Mouse (Mus musculus): Measurements from ENCODE around the gene Zfp318. TPM values are rescaled to one million over a fixed set of nuclear protein-coding genes. Genes with fewer than 3 reads are reported as not detected.

Zfp318 gene
- polyA plus RNA-seq, 1 experiment from 2014 or later: 18.6 TPM

DNA sequence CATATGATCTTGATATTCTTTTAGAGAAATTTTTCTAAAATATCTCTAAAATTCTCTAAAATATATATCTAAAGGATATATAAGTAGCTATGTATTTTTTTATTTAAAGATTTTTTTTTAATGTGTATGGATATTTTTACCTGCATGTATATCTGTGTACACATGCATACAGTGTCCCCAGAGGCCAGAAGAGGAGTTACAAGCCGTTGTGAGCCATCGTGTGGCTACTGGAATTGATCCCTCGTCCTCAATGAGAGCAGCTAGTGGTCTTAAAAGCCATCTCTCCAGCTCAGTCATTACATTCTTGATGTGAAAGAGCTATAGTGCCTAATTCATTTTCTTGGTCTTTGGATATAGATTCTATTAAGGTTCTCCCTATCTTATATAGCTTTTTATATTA is 24.9 kb downstream of the Zfp318 start:
- in situ Hi-C loops (cut with MboI; ENCODE audit: low pct_unique_long_range_greater_than_20kb): no loop called here
- TF ChIP-seq CTCF (IDR thresholded peaks at IDR 0.05): peak; percentile 66
- CTCF ChIA-PET: interaction anchor here (0.7 to 1.9 kb wide), 4 partner anchors 10 to 160 kb away, joined by 3 to 9 read pairs (median 6); partner anchors contain the start of genes Polr1c and Yipf3
- POLR2A ChIA-PET: interaction anchor here (0.6 to 0.7 kb wide), 2 partner anchors 9 to 235 kb away, joined by 3 to 5 read pairs; no protein-coding TSS in a partner anchor
- DNase-seq (ENCODE audit: low read depth, low spot score): no peak
- no peaks in the 10 kb centered on the region for H3K27me3 ChIP-seq
- no peak for ATAC-seq

GRCm38 (mm10) chr17:46418628-46419027 is 35.1 kb downstream of the Zfp318 start:
- CTCF ChIA-PET: interaction anchor here (1.0 to 1.3 kb wide), 2 partner anchors 11 to 173 kb away, joined by 3 read pairs; no protein-coding TSS in a partner anchor
- POLR2A ChIA-PET: no interaction called here
- no peak for DNase-seq (ENCODE audit: low read depth, low spot score)
- no peak for TF ChIP-seq CTCF (IDR thresholded peaks at IDR 0.05)
- ATAC-seq: no peak
- in situ Hi-C loops (cut with MboI; ENCODE audit: low pct_unique_long_range_greater_than_20kb): no loop called here
- no peaks in the 10 kb centered on the region for H3K27me3 ChIP-seq

DNA sequence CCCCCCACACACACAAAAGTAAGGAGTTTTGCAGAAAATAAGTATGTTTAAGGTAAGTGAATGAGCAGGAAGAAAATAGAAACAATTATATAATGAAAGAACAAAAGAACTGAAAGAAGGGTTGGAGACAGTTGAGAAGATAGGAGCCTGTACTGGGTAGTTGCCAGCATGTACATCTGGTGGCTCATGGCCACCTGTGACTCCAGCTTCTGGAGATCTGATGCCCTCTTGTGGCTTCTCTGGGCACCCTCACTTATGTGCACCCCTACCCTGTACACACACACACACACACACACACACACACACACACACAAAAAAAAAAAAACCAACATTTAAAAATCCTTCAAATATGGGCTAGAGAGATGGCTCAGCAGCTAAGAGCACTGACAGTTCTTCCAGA is 36.2 kb downstream of the Zfp318 start:
- H3K27me3 ChIP-seq: no peaks in the 10 kb centered on the region
- POLR2A ChIA-PET: interaction anchor here (0.6 kb wide), 1 partner anchor 24 kb away, joined by 3 read pairs; no protein-coding TSS in a partner anchor
- in situ Hi-C loops (cut with MboI; ENCODE audit: low pct_unique_long_range_greater_than_20kb): no loop called here
- ATAC-seq: no peak
- CTCF ChIA-PET: interaction anchor here (1.3 kb wide), 1 partner anchor 174 kb away, joined by 3 read pairs; no protein-coding TSS in a partner anchor
- no peak for DNase-seq (ENCODE audit: low read depth, low spot score)
- TF ChIP-seq CTCF (IDR thresholded peaks at IDR 0.05): no peak

GRCm38 (mm10) chr17:46426496-46426895 is 43.0 kb downstream of the Zfp318 start:
- no peak for DNase-seq (ENCODE audit: low read depth, low spot score)
- ATAC-seq: no peak
- ChIA-PET CTCF (interaction anchor here (1.3 kb wide), 1 partner anchor 10 kb away, joined by 4 read pairs; no protein-coding TSS in a partner anchor), POLR2A (no interaction called here)
- H3K27me3 ChIP-seq: no peaks in the 10 kb centered on the region
- no peak for TF ChIP-seq CTCF (IDR thresholded peaks at IDR 0.05)
- in situ Hi-C loops (cut with MboI; ENCODE audit: low pct_unique_long_range_greater_than_20kb): no loop called here

DNA sequence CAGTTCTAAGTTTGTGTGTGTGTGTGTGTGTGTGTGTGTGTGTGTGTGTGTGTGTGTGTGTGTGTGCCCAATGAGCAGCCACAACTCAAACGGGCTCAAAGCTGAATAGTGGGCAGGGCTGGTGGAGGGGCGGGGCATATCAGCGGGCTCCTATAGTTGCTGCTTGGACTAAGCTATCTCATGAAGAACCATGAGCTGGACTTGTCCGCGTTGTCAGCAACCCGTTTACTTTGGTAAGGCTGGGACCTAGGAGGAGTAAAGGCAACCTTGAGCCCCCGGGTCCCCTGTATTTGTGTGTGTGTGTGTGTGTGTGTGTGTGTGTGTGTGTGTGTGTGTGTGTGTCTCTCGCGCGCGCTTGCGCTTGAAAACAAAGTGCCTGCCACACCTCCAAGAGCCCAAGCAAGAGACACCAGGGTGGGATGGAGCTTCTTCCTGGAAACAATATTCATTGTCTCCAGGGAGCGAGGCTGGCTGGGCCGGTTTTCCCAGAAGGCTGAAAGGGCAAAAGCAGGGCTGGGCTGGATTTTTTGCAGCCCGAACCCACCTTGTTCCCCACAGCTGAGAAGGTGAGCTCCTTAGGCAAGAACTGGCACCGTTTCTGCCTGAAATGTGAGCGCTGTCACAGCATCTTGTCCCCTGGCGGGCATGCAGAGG is 45.4 kb downstream of the Zfp318 start, which contains the start of gene Crip3:
TSS of gene Crip3 (plus strand) at position 166 of the 654 bp plus-strand sequence.
- H3K27me3 ChIP-seq: no peaks in the 10 kb centered on the region
- ATAC-seq (no peak), DNase-seq (ENCODE audit: low read depth, low spot score) (no peak)
- ChIA-PET POLR2A (no interaction called here), CTCF (interaction anchor here (1.2 kb wide), 1 partner anchor 9 kb away, joined by 4 read pairs; no protein-coding TSS in a partner anchor)
- no peak for TF ChIP-seq CTCF (IDR thresholded peaks at IDR 0.05)
- in situ Hi-C loops (cut with MboI; ENCODE audit: low pct_unique_long_range_greater_than_20kb): no loop called here

DNA sequence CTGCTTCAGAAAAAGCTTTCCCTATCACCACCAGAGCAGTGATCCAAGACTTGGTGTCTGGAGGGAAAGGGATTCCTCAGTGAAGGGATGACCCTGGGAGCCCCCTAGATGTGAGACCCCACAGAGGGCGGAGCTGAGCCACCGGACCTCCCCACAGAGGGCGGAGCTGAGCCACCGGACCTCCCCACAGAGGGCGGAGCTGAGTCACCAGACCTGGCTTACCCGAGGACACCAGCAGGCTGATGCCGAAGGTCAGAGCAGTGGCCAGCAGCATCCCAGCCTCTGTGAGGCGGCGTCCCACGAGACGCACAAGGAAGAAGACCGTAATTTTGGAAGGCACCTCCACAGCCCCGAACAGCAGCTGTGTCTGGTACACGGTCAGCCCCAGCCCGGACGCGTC is 50.1 kb downstream of the Zfp318 start:
- H3K27me3 ChIP-seq: peaks cover 3% of the 10 kb centered on the region
- DNase-seq (ENCODE audit: low read depth, low spot score) (no peak), ATAC-seq (no peak)
- in situ Hi-C loops (cut with MboI; ENCODE audit: low pct_unique_long_range_greater_than_20kb): no loop called here
- ChIA-PET CTCF (no interaction called here), POLR2A (no interaction called here)
- no peak for TF ChIP-seq CTCF (IDR thresholded peaks at IDR 0.05)

DNA sequence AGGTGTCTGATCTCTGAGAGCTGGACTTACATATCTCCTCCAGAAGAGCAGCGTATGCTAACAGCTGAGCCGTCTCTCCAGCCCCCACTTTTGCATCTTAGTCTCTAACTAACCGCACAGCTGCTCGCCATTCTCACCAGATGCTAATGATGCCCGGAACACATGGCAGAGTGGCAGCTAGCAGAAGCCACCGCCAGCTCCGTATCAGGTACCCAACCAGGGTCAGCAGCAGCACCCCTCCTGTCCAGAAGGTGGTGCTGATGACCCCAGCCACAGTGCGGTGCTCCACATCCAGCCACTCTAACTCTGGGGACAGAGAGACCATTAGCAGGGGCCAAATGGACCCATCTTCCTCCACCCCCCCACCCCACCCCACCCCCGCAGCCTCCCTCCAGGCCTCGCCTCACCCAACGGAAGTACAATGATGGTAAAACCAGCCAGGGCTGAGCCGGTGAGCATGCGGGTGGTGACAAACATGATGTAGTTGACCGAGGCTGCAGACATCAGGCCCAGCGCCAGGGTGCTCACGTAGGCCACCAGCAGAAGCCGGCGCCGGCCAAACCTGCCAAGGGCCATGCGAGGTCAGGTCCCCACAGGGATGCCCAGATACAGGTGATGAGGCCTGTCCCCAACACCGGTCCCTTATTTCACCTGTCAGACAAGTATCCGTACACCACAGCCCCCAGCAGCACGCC is 53.3 kb downstream of the Zfp318 start:
- no peak for ATAC-seq
- in situ Hi-C loops (cut with MboI; ENCODE audit: low pct_unique_long_range_greater_than_20kb): no loop called here
- no peak for TF ChIP-seq CTCF (IDR thresholded peaks at IDR 0.05)
- POLR2A ChIA-PET: no interaction called here
- DNase-seq (ENCODE audit: low read depth, low spot score): no peak
- peaks cover 3% of the 10 kb centered on the region for H3K27me3 ChIP-seq
- CTCF ChIA-PET: interaction anchor here (1.4 kb wide), 1 partner anchor 8 kb away, joined by 4 read pairs; the partner anchor contains the start of gene Crip3

GRCm38 (mm10) chr17:46438298-46438873 is 54.9 kb downstream of the Zfp318 start, which contains the start of gene Slc22a7:
Gene Slc22a7 (minus strand): TSS chr17:46438457.
- POLR2A ChIA-PET: no interaction called here
- peaks cover 16% of the 10 kb centered on the region for H3K27me3 ChIP-seq
- CTCF ChIA-PET: interaction anchor here (1.4 kb wide), 1 partner anchor 9 kb away, joined by 4 read pairs; the partner anchor contains the start of gene Crip3
- TF ChIP-seq CTCF (IDR thresholded peaks at IDR 0.05): no peak
- in situ Hi-C loops (cut with MboI; ENCODE audit: low pct_unique_long_range_greater_than_20kb): no loop called here
- no peak for DNase-seq (ENCODE audit: low read depth, low spot score)
- no peak for ATAC-seq

- ChIA-PET POLR2A (no interaction called here), CTCF (no interaction called here)
These were observed 55.6 kb downstream of the Zfp318 start for GRCm38 (mm10) chr17:46439176-46439575.

DNA sequence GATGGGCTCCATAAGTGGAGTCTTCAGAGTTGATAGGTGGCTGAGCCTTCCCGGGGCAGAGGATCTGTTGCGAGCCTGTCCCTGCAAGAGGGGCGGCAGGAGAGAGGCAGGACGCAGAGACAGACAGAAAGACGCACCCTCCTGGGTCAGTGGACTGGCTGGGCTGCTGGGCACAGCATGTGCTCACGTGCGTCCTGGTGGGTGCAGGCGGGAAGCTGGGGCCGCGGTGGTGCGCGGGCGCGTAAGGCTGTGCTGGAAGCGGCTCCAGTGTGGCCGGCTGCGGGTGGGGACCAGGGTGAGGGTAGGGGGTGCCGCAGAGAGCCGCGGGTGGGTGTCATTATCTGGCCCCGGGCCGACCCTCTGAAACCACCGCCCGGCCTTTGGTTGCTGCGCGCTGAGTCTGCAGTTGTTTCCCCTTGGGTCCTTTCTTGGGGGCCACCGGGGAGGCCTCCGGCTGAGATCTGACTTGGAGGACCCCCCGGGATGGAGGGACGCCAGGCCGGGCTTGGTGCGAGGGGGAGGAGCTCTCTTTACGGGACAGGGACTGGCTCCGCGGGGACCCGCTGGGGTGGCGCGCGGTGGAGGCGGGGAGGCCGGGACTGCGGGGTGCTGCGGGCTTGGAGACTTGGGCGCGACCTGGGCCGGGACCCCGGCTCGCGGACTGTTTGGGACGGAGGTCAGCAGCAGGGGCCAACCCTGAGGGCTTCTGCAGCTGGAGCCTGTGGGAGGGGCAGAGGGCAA is 61.5 kb downstream of the Zfp318 start:
- ChIA-PET POLR2A (no interaction called here), CTCF (no interaction called here)
- in situ Hi-C loops (cut with MboI; ENCODE audit: low pct_unique_long_range_greater_than_20kb): no loop called here
- DNase-seq (ENCODE audit: low read depth, low spot score): no peak
- TF ChIP-seq CTCF (IDR thresholded peaks at IDR 0.05): no peak
- ATAC-seq: no peak
- peaks cover 57% of the 10 kb centered on the region for H3K27me3 ChIP-seq

More at GRCm38 (mm10) chr17:46439176-46439575, 55.6 kb downstream of the Zfp318 start:
- H3K27me3 ChIP-seq: peaks cover 22% of the 10 kb centered on the region
- TF ChIP-seq CTCF (IDR thresholded peaks at IDR 0.05): no peak
- in situ Hi-C loops (cut with MboI; ENCODE audit: low pct_unique_long_range_greater_than_20kb): no loop called here
- ATAC-seq: no peak
- DNase-seq (ENCODE audit: low read depth, low spot score): no peak

Measured in Patski (cell line).